Mouse (Mus musculus): ENCODE results near the gene Enpep. TPM values are rescaled to one million over a fixed set of nuclear protein-coding genes. Genes with fewer than 3 reads are reported as not detected.

Gene Enpep
- 3.5 and 3.7 TPM in 2 replicates for polyA plus RNA-seq (2015; fragmentation: Nextera tagmentation; extraction: Ambion mirVana)

GRCm38 (mm10) chr3:129332586-129332985, at the start of gene Enpep:
Enpep (minus strand) TSS chr3:129332720.

Other genes with a start within 250 kb of the Enpep start
- 3.0 and 4.5 TPM in 2 replicates for gene Pitx2, start 132.8 kb downstream of the Enpep start, polyA plus RNA-seq (2015; fragmentation: Nextera tagmentation; extraction: Ambion mirVana)
- 47.6 and 50.6 TPM in 2 replicates for gene Elovl6, start 199.6 kb upstream of the Enpep start, polyA plus RNA-seq (2015; fragmentation: Nextera tagmentation; extraction: Ambion mirVana)

Measured in neural tube, postnatal 0 days (tissue).